Mouse (Mus musculus) thymus, postnatal 14 days (tissue): Measurements from ENCODE around the gene Clcf1.

Experiments used
- DNase-seq: peaks from one replicate; pipeline ENCODE4 v3.0.0; 2021

Clcf1 gene

DNA sequence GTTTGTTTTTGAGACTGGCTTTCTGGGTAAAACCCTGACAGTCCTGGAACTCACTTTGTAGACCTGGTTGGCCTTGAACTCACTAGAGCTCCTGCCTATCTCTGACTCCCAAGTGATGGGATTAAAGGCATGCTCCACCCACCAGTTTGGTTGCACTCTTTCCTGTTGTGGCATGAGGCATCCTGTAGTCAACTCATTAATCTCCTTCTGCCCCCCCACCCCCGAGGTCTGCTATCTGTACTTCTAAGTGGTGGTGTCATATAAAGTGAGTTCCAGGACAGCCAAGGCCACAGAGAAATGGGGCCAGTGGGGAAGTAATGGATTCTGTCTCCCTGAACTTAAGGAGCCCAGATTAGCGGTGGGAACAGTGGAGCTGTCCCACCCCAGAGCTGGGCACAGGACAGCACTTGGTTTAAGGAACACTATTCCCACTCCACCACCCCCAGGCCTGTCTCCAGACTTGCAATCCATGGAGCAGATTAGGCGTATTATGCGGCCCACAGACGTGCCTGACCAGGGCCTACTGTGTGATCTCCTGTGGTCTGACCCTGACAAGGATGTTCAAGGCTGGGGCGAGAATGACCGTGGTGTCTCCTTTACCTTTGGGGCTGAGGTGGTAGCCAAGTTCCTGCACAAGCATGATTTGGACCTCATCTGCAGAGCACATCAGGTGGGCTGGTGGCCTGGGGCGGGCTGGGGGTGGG lies 19.9 kb upstream of the Clcf1 start:
- no peak for DNase-seq

DNA sequence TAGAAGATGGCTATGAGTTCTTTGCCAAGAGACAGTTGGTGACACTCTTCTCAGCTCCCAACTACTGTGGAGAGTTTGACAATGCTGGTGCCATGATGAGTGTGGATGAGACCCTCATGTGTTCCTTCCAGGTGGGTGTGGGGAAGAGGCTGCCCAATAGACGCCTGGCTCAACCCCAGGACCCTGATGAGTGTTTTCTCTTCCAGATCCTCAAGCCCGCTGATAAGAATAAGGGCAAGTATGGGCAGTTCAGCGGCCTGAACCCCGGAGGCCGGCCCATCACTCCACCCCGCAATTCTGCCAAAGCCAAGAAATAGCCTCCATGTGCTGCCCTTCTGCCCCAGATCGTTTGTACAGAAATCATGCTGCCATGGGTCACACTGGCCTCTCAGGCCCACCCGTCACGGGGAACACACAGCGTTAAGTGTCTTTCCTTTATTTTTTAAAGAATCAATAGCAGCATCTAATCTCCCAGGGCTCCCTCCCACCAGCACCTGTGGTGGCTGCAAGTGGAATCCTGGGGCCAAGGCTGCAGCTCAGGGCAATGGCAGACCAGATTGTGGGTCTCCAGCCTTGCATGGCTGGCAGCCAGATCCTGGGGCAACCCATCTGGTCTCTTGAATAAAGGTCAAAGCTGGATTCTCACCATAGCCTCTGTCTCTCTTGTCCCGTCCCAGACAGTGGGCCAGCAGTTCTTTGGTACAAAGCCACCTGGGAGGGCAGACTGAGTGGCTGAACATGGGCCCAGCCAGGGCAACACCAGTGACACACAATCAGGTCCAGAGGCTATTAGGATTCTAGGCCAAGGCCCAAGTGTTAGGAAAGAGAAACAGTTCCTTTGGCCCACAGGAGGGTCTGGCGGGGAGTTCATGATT lies 19.0 kb upstream of the Clcf1 start:
- no peak for DNase-seq

DNA sequence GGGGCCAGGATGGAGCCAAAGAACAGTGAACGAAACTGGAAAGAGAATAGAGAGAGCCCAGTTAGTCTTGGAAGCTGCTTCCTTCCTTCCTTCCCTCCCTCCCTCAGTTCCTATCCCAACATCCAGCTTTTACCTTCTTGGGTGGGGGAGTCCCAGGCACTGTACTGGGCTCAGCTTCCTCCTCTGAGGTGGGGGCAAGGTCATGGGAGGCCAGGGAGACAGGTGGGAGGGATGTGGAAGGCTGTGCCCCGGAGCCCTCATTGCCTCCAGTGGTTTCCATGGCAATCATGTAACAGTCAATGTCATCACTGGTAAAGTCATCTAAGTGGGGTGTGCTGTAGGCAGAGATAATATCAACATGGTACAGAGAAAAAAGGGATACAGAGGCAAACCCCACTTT lies 18.0 kb upstream of the Clcf1 start:
- DNase-seq, result no peak

DNA sequence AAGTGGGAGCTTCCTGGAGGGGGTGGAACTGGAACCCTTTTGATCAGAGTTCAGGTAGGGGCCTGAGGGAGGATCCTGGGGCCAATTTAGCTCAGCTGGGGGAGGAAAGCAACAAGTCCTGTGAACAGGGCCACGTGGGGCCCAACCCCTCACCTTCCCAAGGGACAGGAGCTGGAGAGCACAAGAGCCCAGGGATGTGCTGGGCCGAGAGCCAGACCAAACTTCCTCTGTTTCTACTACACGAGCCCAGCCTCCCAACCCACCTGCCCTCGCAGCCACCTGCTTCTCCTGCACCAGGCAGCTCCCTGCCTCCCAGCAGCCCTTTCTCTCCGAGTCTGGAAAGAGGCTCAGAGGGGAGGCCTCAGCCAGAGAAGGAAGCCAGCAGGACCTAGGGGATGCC lies 17.5 kb upstream of the Clcf1 start:
- DNase-seq, result no peak

DNA sequence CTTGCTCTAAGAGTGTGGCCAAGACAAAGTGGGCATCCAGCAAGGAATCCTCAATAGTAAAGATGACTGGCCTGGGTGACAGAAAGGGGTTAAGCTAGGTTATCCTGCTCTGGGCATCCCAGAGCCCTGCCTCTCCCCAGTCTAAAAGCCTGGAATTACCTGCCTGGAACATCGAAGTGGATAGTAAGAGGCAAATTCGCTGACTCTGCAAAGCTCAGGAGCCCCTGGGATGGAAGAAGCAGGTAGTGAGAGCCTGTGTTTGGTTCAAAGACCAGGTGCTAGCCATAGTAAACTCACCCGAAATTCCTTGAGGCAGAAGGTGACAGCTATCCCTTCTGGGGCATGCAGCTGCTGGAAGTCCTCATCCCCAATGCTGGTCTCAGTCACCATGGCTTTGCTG lies 16.9 kb upstream of the Clcf1 start:
- DNase-seq, result no peak

DNA sequence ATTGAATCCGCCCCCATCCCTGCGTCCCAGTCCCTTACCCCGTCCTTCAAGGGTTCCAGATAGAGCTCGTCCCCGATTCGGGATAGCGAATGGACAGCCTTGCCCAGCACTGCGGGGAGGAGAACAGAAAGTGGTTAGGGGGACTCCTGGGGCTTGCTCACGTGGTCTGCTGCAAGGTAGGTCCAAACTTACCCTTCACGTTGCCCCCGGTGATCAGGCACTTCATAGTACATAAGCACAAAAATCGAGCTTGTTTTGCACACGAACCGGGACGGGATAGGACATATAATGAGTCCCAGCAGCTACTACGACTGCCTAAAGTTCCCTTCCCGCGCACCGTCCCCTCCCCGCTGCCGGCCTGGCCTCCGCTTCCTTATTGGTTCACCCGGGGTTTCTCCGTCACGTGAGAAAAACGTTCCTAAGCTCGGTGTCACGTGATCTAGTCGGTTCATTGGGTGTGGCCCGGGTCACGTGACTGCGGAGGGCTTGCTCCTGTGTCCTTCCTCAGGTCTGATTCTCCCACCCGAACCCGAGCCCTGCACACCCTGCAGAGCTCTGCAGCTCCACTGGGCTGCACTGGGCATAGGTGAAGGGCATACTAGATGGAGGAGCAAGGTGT lies 12.6 kb upstream of the Clcf1 start, which contains the start of gene Rad9a:
Rad9a (minus strand) TSS at position 372 of the 619 bp plus-strand sequence.
- peak; percentile 97 for DNase-seq

DNA sequence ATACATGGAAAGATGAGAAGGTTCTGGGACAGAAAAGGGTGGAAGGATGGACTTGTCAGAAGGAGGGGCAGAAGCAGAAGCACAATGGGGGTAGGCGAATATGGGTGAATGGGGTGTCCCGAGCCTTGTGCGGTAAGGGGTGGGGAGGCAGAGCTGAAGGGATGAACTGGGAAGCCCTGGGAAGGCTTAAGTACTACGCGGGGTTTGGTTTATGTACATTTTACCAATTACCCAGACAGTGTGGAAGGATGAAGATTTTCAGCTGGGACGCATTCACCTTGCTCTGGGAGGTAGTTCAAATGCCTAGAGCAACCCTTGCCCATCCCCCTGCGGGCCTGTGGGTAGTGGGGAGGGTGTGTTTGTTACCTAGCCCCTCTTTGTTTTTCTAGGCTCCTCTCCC lies 11.9 kb upstream of the Clcf1 start:
- peak; percentile 33 for DNase-seq

DNA sequence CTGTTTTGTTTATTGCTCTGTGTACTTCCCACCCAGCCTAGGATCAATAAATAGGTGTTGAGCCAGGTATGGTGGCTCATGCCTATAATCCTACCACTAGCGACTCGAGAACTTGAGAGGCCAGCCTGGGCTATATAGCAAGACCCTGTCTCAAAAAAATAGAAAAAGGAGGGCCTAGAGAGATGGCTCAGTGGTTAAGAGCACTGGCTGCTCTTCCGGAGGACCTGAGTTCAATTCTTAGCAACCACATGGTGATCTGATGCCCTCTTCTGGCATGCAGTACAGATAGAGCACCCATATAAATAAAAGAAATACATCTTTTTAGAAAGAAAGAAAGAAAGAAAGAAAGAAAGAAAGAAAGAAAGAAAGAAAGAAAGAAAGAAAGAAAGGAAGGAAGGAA lies 10.9 kb upstream of the Clcf1 start:
- DNase-seq, result peak; percentile 59

DNA sequence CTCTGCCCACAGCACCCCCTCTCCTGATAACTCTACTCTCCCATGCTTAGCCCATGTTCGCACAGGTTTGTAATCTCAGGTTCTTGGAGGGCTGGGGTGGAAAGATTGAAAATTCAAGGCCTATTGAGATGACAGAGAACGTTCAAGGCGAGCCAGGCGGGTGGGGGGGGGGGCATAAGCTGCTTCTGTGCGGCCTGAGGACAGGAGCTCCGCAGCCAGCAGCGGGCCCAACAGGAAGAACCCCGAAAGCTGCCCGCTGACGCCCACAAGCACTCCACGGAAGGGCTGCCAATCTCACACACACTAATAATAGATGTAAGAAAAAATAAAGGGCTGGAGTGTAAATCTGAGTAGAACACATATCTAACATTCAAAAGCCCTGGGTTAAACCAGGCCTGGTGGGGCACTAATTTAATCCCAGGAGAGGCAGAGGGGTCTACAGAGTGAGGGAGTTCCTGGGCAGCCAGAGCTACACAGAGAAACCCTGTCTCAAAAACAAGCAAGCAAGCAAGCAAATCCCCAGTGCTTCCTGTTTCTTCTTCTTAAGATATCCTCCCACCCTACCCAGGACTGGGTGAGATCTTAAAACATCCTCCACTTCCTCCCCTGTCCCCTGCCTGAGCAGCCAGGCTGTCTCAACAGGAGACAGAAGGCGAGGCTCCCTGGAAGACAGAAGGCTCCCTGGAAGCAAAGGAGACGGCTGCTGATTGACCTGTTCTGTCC lies 10.3 kb upstream of the Clcf1 start:
- DNase-seq, result peak; percentile 61

DNA sequence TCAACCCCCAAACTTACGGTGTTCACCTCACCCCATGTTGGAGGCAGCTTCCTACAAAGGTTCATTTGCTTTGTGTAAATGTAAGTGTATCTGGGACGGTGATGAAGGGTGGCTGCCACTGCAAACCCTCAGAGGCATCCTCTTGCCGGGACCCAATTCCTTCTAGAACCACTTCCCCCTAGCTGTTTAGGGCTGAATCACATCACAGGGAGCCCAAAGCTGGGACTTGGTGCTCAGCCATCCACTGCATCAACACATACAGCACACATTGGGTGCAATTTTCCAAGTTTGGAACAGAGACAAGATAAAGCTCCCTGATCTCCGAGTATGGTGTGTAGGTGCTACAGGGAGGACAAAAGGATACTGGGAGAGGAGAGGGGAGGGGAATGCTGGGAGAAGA lies 9.1 kb upstream of the Clcf1 start:
- DNase-seq, result no peak

DNA sequence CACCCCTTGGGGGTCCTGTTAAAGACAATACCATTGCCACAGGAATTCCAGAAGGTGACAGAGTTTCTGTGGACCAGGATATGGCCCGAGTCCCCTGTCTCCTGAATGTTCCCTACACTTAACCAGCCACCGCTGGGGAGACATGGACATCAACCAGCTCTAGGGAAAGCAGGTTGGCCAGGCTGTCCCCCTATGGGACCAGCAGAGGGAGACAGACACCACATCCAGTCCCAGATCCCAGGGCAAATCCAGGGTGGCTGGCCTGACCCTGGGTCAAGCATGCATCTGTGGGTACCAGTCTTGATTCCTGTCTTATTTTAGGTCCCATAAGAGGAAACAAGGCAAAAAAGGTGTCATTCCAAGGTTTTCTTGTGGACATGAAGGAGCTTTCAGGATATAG lies 7.1 kb upstream of the Clcf1 start:
- peak; percentile 60 for DNase-seq

DNA sequence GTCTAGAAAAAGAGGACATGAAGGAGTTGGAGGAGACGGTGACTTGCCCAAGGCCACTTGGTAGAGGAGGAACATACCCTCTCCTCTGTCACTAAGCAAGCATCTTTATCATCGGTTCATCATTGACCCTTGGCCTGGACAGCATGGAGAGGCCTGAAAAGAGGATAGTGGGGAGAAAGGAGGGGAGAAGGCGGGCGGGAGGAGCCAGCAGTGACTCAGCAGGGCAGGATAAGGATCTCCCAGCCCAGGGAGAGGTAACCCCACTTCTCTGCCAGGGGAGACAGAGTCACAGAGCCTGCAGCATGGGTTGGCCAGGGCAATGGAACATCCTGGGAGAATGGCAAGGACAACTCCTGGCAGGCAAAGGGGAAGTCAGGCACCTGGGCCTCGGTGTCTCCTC lies 5.5 kb upstream of the Clcf1 start:
- DNase-seq, result no peak

DNA sequence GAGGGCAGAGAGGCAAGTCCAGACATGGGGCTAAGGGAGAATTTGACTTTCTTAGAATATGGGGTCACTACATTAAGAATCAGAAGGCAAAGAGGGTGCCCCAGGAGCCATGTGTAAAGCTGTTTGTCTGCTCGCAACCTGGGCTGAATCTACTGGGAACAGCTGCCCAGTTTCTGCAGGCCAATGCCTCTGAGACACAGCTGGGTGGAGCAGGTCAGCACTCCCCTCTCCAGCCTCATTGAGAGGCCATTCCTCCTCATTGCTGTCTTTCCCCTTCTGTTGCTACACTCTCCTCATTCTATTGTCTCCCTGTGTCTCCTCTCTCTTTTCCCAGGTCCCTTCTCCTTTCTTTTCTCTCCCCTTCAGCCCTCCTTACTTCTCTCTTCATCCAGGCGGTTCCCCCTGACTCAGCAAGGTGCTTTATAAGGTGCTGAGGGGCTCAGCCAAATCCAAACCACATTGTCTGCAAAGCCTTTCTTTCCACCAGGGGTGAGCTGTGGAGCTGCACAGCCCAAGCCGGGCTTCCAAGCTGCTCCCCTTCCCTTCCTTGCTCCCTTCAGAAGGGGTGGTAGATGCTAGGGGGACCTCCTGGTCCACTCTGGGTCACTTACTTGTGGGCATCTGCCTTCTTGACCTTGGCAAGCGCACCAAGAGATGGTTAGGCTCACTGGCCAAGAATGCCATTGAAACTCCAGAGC lies 2.0 kb upstream of the Clcf1 start:
- no peak for DNase-seq

DNA sequence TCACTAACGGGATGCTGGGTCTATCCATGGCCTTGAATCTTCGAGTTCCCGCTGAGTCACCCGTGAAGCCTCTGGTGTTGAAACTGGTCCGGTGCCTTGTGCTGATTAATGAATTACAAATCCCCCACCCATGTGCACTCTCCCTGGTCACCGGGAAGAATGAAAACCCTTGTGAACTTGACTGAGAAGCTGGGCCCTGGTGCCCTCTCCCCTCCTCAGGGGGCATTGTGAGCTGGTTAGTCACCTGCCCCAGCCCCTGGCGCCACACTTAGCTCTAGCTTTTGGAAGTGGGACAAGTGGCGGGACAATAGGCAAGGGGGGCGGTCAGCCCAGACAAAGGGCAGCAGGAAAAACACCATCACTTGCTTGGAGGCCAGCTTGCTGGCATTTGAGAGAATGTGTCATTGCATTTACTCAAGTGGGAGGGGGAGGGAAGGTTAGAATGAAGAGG lies 489 bp upstream of the Clcf1 start:
- DNase-seq, result no peak

DNA sequence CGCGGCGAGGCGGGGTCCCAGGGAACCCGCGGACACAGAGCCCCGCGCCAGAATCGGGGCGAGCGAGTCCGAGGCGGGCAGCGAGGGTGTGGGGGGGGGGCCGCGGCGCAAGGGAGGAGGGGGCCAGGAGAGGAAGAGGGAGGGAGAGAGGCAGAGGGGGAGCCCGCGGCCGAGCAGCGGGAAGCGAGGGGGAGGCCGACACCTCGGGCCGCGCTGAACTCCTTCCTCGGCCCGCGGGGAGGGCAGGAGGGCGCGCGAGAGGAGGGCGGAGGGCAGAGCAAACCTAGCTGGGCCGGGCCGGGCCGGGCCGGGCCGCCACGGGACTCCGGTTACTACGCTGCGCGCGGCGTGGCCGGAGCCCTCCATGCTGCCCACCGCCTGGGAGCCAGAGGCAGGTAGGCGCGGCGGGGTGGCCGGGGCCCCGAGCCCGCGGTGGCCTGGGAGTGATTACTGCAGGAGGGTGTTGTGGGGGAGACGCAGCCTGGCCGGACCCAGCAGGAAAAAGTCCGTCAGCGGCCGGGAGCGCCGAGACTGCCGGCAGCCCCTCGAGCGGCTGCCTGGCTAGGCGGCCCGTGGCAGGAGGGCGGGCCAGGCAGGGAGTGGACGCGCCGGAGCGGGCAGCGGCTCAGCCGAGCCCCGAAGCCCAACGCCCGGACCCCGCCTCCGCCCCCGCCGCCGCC lies 873 bp downstream of the Clcf1 start:
- DNase-seq, result peak; percentile 30

DNA sequence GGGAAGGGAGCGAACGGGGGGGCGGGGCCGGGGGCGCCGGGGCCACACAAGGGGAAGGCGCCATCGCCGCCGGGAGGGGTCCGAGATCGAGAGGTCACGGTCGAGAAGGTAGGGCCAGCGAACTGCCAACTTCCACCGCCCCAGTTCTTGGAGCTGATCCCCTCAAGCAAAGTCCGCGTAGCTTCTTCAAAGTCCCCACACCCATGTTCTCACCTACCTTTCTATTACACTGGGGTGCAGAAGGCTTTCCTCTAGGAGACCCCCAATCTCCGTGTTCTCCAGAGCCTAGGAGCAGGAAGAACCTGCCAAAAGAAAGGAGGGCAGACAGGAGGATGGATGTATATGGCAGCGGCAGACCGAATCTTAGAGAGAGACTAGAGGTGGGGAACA lies 1.4 kb downstream of the Clcf1 start:
- DNase-seq, result no peak

DNA sequence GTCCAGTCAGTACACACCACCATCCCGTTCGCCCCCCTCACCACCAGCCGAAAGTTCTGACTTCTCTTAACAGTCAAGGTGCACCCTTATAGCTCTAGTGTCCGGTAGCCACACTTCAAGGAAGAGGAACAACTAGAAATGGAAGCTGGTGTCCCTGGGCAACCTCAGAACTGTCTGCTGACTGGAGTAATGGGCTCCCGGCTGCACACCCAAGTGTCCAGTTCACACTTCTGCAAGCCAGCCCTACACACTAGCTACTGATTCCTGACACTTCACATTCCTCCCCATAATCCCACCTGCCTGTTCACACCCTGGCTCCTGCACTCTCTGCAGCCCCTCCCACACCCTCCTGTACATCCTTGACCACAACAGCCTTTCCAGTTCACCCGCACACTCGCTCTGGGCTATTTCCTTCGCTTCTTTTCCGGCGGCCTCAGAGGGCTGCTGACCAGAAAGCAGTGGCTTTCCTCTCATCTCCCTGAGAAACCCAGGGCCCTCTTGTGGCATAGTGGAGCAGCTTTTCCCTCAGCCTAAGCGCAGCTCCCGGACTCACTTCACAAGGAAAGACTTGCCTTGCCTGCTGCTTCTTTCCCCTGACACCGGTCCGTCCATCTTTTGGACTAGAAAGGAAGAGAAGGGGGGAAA lies 2.1 kb downstream of the Clcf1 start:
- DNase-seq, result peak; percentile 3

DNA sequence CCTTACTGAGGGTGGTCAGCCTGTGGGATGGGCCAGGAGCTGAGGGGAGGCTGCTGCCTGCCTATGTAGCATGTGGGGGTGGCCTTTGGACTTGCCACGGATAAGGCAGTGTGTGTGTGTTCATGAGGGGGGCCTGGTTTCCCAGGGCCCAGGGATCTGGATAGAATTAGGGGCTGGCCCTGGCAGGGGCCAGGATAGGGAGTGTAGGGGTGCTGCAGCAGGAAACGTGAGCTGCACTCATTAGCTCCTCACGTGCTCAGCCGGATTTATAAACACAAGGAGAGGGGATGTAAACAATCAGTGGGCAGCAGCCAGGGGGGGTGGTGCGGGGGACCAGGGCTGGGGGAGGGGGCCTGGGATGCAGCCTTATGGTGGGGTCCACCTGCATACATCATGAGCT lies 3.1 kb downstream of the Clcf1 start:
- no peak for DNase-seq

DNA sequence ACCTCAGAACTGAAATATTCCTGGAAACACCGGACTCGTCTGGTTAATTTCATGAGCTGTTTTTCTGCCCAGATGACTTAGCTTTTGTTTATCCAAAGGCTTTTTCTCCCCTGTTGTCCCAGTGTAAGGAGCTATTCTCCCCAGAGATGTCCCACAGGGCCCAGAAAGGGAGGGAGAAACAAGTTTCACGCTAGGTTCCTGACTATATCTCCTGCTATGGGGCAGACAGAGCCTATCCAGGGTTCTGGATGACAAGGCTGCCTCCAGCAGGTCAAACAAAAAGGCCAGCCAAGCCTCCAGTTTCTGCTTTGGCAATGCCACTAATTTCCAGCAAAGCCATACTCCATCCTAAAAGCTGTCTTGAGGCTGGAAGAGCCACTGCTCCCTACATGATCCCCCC lies 3.8 kb downstream of the Clcf1 start:
- DNase-seq, result no peak

DNA sequence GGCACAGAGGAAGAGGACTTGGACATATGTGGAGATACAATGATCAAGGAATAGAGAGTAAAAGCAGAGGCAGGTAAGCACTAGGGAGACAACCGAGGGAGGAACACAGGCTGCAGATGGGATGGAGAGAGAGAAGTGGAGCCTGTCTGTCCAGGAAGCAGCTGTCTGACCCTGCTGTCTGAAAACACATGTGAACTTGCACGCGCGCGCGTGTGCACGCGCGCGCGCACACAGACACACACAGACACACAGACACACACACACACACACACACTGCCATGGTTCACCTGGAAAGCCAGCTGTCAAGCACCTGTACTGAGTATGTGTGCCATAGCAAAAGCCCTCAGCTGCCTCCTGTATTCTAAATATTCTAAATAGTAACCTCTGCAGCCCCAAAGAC lies 4.3 kb downstream of the Clcf1 start:
- DNase-seq, result no peak

DNA sequence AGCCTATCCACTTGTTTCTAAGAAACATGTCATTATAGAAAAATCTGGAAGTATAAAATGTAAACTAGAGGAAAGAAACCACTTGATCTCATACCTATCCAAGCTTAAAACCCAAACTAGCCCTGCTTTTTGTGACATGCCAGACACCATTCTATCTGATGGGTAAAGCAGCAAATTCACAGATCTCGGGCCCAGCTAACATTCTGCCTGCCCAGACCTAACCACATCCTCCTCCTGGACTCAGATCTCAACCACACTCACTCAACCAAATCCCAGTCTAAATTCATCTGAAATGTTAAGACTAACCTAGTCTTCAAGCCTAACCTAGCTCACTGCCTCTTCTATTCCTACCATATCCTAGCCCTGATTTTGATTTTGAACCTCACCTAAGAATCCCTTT lies 4.7 kb downstream of the Clcf1 start:
- DNase-seq, result no peak
